Mouse (Mus musculus): ENCODE results near the gene Huwe1. TPM values are rescaled to one million over a fixed set of nuclear protein-coding genes. Genes with fewer than 3 reads are reported as not detected.

Gene Huwe1
- total and polyA plus RNA-seq, 2 experiments from 2014 or later = 15.4 to 73.8 TPM

- Histone ChIP-seq H3K4me1 (ENCODE audit: control insufficient read depth, insufficient read depth) (no peaks in the 10 kb centered on the region), H3K4me2 (ENCODE audit: low read depth, low read length) (no peak overlapping the region), H3K9me3 (replicated peaks; ENCODE audit: control insufficient read depth, low read length) (no peaks in the 10 kb centered on the region), H3K4me3 (ENCODE audit: low read depth, low read length) (no peak overlapping the region), H3K36me3 (replicated peaks; ENCODE audit: control insufficient read depth, insufficient read depth, low read length) (peaks cover 5% of the 10 kb centered on the region; the same call in 1 of the 2 replicates), H3K27ac (ENCODE audit: low read depth) (no peak overlapping the region), H3K9ac (replicated peaks; ENCODE audit: low read depth, low read length) (no peak overlapping the region), H3K27me3 (ENCODE audit: control insufficient read depth, insufficient read depth, low read length) (no peaks in the 10 kb centered on the region)
- no peak for DNase-seq (ENCODE audit: low spot score)
- no peak for ATAC-seq (ENCODE audit: insufficient read depth, low read depth)
- WGBS = 83% methylated on average over 1 of the region's 1 CpGs
- no peak for TF ChIP-seq EP300 (IDR thresholded peaks at IDR 0.05; ENCODE audit: low read depth)
- TF ChIP-seq CTCF (IDR thresholded peaks at IDR 0.05; ENCODE audit: low read depth) = no peak
Observed at GRCm38 (mm10) chrX:151813656-151814055, 13.0 kb downstream of the Huwe1 start.

- 80% methylated on average over 3 of the region's 3 CpGs for WGBS
- Histone ChIP-seq H3K9ac (replicated peaks; ENCODE audit: low read depth, low read length) (no peak overlapping the region), H3K27me3 (ENCODE audit: control insufficient read depth, insufficient read depth, low read length) (no peaks in the 10 kb centered on the region), H3K27ac (ENCODE audit: low read depth) (no peak overlapping the region), H3K36me3 (replicated peaks; ENCODE audit: control insufficient read depth, insufficient read depth, low read length) (peaks cover 2% of the 10 kb centered on the region; the same call in 1 of the 2 replicates), H3K4me1 (ENCODE audit: control insufficient read depth, insufficient read depth) (no peaks in the 10 kb centered on the region), H3K4me3 (ENCODE audit: low read depth, low read length) (no peak overlapping the region), H3K4me2 (ENCODE audit: low read depth, low read length) (no peak overlapping the region), H3K9me3 (replicated peaks; ENCODE audit: control insufficient read depth, low read length) (no peaks in the 10 kb centered on the region)
- ATAC-seq (ENCODE audit: insufficient read depth, low read depth) = no peak
- DNase-seq (ENCODE audit: low spot score) = no peak
- TF ChIP-seq EP300 (IDR thresholded peaks at IDR 0.05; ENCODE audit: low read depth) = no peak
- TF ChIP-seq CTCF (IDR thresholded peaks at IDR 0.05; ENCODE audit: low read depth) = no peak
Observed at GRCm38 (mm10) chrX:151817712-151818111, 17.1 kb downstream of the Huwe1 start.

GRCm38 (mm10) chrX:151828971-151829370 lies 28.4 kb downstream of the Huwe1 start:
- Histone ChIP-seq H3K27me3 (ENCODE audit: control insufficient read depth, insufficient read depth, low read length) (no peaks in the 10 kb centered on the region), H3K9ac (replicated peaks; ENCODE audit: low read depth, low read length) (no peak overlapping the region), H3K36me3 (replicated peaks; ENCODE audit: control insufficient read depth, insufficient read depth, low read length) (no peaks in the 10 kb centered on the region), H3K9me3 (replicated peaks; ENCODE audit: control insufficient read depth, low read length) (no peaks in the 10 kb centered on the region), H3K4me3 (ENCODE audit: low read depth, low read length) (no peak overlapping the region), H3K27ac (ENCODE audit: low read depth) (no peak overlapping the region), H3K4me2 (ENCODE audit: low read depth, low read length) (no peak overlapping the region), H3K4me1 (ENCODE audit: control insufficient read depth, insufficient read depth) (no peaks in the 10 kb centered on the region)
- 53% methylated on average over 1 of the region's 1 CpGs for WGBS
- DNase-seq (ENCODE audit: low spot score) (no peak), ATAC-seq (ENCODE audit: insufficient read depth, low read depth) (no peak)
- no peak for TF ChIP-seq CTCF (IDR thresholded peaks at IDR 0.05; ENCODE audit: low read depth)
- TF ChIP-seq EP300 (IDR thresholded peaks at IDR 0.05; ENCODE audit: low read depth) = no peak

- H3K36me3 ChIP-seq (replicated peaks; ENCODE audit: control insufficient read depth, insufficient read depth, low read length) = no peaks in the 10 kb centered on the region
- DNase-seq (ENCODE audit: low spot score) = no peak
- no peaks in the 10 kb centered on the region for H3K4me1 ChIP-seq (ENCODE audit: control insufficient read depth, insufficient read depth)
- H3K27me3 ChIP-seq (ENCODE audit: control insufficient read depth, insufficient read depth, low read length) = no peaks in the 10 kb centered on the region
- H3K4me2 ChIP-seq (ENCODE audit: low read depth, low read length) = no peak overlapping the region
- no peaks in the 10 kb centered on the region for H3K9me3 ChIP-seq (replicated peaks; ENCODE audit: control insufficient read depth, low read length)
- H3K4me3 ChIP-seq (ENCODE audit: low read depth, low read length) = no peak overlapping the region
- no peak overlapping the region for H3K9ac ChIP-seq (replicated peaks; ENCODE audit: low read depth, low read length)
- TF ChIP-seq CTCF (IDR thresholded peaks at IDR 0.05; ENCODE audit: low read depth) = no peak
- no peak for TF ChIP-seq EP300 (IDR thresholded peaks at IDR 0.05; ENCODE audit: low read depth)
- no peak overlapping the region for H3K27ac ChIP-seq (ENCODE audit: low read depth)
- ATAC-seq (ENCODE audit: insufficient read depth, low read depth) = no peak
Observed at GRCm38 (mm10) chrX:151831260-151831659, 30.7 kb downstream of the Huwe1 start.

- Histone ChIP-seq H3K9me3 (replicated peaks; ENCODE audit: control insufficient read depth, low read length) (no peaks in the 10 kb centered on the region), H3K36me3 (replicated peaks; ENCODE audit: control insufficient read depth, insufficient read depth, low read length) (no peaks in the 10 kb centered on the region), H3K4me1 (ENCODE audit: control insufficient read depth, insufficient read depth) (no peaks in the 10 kb centered on the region), H3K27ac (ENCODE audit: low read depth) (no peak overlapping the region), H3K4me2 (ENCODE audit: low read depth, low read length) (no peak overlapping the region), H3K4me3 (ENCODE audit: low read depth, low read length) (no peak overlapping the region), H3K27me3 (ENCODE audit: control insufficient read depth, insufficient read depth, low read length) (no peaks in the 10 kb centered on the region), H3K9ac (replicated peaks; ENCODE audit: low read depth, low read length) (no peak overlapping the region)
- DNase-seq (ENCODE audit: low spot score) (no peak), ATAC-seq (ENCODE audit: insufficient read depth, low read depth) (no peak)
- TF ChIP-seq CTCF (IDR thresholded peaks at IDR 0.05; ENCODE audit: low read depth) (no peak), EP300 (IDR thresholded peaks at IDR 0.05; ENCODE audit: low read depth) (no peak)
Observed at GRCm38 (mm10) chrX:151832982-151833381, 32.4 kb downstream of the Huwe1 start.

- no peaks in the 10 kb centered on the region for H3K4me1 ChIP-seq (ENCODE audit: control insufficient read depth, insufficient read depth)
- H3K4me2 ChIP-seq (ENCODE audit: low read depth, low read length) = no peak overlapping the region
- WGBS = 79% methylated on average over 8 of the region's 8 CpGs
- no peak for DNase-seq (ENCODE audit: low spot score)
- no peak for ATAC-seq (ENCODE audit: insufficient read depth, low read depth)
- H3K4me3 ChIP-seq (ENCODE audit: low read depth, low read length) = no peak overlapping the region
- H3K36me3 ChIP-seq (replicated peaks; ENCODE audit: control insufficient read depth, insufficient read depth, low read length) = peaks cover 26% of the 10 kb centered on the region
- no peak overlapping the region for H3K27ac ChIP-seq (ENCODE audit: low read depth)
- no peaks in the 10 kb centered on the region for H3K9me3 ChIP-seq (replicated peaks; ENCODE audit: control insufficient read depth, low read length)
- no peak overlapping the region for H3K9ac ChIP-seq (replicated peaks; ENCODE audit: low read depth, low read length)
- TF ChIP-seq EP300 (IDR thresholded peaks at IDR 0.05; ENCODE audit: low read depth) (no peak), CTCF (IDR thresholded peaks at IDR 0.05; ENCODE audit: low read depth) (no peak)
- no peaks in the 10 kb centered on the region for H3K27me3 ChIP-seq (ENCODE audit: control insufficient read depth, insufficient read depth, low read length)
Observed at GRCm38 (mm10) chrX:151859436-151859835, 58.8 kb downstream of the Huwe1 start.
